Mouse (Mus musculus): ENCODE results near the gene Cib1. TPM values are rescaled to one million over a fixed set of nuclear protein-coding genes. Genes with fewer than 3 reads are reported as not detected.

Gene Cib1
- total RNA-seq, 2 experiments from 2014 or later = 28.1 to 28.8 TPM

DNA sequence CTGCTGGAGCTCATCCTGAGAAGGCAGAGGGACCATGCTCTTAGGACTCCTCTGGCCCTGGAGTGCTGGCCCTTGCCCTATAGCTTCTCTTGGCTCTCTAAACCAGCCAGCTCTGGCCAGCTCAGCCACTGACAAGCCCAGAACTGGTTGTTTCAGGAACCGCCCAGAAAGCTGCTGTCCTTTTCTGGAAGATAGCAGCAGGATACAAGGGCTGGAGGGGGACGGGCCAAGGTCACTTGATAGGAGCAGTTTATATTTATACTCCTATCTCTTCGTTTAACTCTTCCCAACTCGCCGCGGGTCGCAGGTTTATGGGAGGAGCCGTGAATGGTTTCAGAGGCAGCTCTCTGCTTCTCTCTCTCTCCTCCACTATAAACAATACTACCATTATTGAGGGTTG, 46.6 kb downstream of the Cib1 start:
- DNase-seq (ENCODE audit: low spot score in 2 of 2) = no peak

DNA sequence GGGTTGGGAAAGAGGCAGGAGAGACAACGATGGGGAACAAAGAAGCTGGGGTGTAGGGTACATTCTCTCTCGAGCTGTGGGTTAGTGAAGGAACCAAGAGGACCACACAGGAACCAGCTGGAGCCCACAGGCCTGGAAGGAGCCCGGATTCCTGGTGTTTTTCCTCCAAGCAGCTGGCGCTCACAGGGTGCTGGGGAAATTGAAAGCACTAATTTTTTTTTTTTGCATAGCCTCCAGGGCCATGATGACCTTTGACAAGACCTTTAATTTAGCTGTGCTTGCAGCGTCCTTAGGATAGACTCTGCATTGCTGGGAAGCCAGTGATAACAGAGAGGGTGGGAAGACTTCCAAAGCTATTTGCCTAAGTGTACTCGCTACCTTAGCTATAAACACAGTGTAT, 47.6 kb downstream of the Cib1 start:
- no peak for DNase-seq (ENCODE audit: low spot score in 2 of 2)

DNA sequence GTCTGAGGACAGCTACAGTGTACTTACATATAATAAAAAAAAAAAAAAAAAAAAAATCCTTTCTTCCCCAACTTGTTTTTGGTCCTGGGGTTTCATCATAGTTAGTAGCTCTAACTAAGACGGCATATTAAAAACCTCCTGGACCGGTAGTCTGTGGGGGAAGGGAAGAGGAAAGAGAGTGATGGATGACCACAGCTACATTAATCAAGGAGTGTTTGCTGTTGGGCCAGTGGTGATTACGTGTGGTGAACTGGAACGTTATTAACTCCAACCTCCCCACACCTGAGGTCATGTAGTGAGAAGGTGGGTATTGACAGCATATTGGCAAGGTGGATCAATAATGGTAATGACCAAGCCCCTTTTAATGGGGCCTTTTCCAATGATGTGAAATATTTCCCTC, 48.1 kb downstream of the Cib1 start:
- no peak for DNase-seq (ENCODE audit: low spot score in 2 of 2)

DNA sequence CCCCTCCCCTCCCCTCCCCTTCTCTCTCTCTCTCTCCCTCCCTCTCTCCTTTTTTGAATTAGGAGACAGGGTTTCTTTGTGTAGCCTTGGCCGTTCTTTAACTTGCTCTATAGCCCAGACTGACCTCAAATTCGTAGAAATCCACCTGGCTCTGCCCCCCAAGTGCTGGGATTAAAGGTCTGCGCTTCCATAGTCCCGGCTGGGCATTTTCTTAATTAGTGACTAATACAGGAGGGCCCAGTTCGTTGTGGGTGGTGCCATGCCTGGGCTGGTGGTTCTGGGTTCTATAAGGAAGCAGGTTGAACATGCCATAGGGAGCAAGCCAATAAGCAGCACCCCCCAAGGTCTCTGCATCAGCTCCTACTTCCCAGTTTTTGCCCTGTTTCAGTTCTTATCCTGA, 48.6 kb downstream of the Cib1 start:
- DNase-seq (ENCODE audit: low spot score in 2 of 2) = no peak

DNA sequence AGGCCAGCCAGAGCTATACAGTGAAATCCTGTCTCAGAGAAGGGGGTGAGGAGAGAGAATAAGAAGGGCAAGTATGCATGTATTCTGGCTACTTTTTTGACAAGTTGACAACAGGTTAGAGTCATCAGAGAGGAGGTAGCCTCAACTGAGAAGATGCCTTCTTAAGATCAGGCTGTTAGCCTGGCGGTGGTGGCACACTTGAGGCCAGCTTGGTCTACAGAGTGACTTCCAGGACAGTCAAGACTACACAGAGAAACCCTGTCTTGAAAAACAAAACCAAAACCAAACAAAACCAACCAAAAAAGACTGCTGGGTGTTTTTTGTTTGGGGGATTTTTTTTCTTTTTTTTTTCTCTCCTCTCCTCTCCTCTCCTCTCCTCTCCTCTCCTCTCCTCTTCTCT, 49.1 kb downstream of the Cib1 start:
- no peak for DNase-seq (ENCODE audit: low spot score in 2 of 2)

DNA sequence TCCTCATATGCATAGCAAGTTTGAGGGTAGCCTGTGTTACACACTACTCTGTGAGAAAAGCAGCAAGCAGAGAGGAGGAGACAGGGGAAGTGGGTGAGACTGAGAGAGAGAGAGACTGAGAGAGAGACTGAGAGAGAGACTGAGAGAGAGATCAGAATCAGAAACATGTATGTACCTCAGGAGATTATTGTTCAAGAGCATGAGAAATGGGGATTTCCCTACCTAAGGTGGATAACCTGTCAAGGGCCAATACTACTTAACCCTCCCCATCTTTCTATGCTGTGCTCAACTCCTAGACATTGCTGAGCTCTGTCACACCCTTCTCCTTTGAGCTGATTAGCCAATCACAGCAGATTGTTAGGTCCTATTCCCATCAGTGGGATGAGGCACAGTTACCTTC, 50.5 kb downstream of the Cib1 start:
- no peak for DNase-seq (ENCODE audit: low spot score in 2 of 2)

DNA sequence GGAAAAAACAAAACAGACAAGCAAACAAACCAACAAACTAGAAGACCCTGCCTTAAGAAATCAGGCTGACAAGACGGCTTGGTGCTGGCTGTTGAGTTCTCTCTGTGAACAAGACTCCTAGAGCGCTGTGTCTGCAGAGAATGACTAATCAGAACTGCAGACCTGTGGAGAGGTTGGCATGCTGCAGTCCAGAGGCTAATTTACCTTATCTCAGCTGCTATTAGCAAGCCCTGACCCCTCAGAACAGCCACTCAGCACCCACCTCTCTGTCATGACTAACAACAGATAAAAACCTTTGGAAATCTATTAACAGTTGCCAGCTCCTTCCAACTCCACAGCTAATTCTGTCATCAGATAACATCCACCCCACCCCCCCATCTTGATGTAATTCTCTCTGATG, 51.5 kb downstream of the Cib1 start:
- DNase-seq (ENCODE audit: low spot score in 2 of 2) = no peak

DNA sequence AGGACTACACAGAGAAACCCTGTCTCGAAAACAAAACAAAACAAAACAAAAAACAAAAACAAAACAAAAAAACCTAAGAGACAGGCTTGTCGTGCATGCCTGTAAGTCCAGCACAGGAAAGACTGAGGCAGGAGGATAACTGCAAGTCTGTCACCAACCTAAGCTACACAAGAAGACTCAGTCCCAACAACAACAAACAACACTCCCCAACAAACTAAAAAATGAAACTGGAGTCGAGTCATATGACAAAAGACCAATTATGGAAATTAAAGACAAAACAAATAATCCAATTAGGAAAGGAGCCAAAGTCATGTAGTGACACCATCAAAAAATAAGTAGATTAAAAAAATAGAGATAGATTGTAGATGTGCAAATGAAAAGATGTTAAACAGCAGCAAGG, 52.4 kb downstream of the Cib1 start:
- no peak for DNase-seq (ENCODE audit: low spot score in 2 of 2)

DNA sequence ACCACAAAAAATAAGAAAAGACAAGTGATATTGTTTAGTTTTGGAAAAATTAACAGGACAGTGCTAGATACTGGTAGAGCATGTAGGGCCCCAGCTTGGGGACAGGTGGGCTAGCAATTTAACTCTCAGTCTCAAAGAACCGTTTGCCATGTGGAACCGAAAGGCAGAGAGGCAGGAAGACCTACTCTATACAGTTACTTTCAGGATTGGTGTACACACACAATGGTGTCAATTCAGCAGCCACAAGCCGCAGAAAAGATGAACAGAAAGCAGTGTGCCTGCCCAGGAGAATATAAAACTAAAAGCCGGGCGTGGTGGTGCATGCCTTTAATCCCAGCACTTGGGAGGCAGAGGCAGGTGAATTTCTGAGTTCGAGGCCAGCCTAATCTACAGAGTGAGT, 52.8 kb downstream of the Cib1 start:
- no peak for DNase-seq (ENCODE audit: low spot score in 2 of 2)

DNA sequence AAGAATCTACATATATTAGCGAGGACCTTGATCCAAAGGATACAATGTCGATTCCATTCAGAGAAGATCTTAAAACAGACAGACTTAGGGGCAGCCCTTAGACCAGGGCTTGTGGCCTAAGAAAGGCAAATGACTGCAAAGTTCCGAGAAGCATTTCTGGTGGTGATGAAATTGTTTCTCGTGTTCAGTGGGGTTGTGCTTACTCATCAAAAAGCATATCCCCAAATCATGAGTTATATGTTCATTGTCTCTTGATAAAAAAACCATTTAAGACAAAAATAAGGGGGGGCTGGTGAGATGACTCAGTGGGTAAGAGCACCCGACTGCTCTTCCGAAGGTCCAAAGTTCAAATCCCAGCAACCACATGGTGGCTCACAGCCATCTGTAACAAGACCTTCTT, 53.3 kb downstream of the Cib1 start:
- DNase-seq (ENCODE audit: low spot score in 2 of 2) = no peak

DNA sequence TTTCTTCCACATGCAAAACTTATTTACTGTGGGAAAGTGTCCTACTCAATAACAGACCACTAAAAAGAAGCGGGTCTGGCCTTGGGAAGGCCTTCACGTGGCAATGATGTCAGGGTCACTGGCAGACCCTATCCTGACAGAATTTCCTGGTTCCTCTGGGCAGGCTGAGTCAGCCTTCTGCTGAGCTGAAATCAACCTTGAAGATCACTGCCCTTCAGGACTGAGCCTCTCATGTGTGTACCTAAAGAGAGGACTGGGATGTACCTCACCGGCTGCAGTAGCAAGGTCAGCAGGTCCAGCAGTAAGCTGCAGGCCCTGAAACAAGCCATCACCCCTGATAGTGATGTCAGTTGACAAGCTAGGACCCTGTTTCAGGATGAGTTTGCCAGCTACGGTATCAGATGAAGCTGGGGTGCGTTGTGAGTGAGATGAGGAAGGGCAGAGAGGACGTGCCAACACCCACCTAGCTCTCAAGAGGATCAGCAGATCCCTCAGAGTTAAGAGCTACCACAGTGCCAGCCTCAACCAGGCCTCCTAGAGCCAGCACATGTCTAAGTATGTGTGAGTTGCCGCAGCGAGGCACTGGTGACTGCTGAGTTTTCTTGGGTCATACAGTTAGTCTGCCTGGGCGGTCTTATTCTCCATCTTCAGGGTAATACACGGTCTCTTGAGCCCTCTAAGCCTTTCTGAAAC, 54.4 kb downstream of the Cib1 start:
- DNase-seq (ENCODE audit: low spot score in 2 of 2) = no peak

DNA sequence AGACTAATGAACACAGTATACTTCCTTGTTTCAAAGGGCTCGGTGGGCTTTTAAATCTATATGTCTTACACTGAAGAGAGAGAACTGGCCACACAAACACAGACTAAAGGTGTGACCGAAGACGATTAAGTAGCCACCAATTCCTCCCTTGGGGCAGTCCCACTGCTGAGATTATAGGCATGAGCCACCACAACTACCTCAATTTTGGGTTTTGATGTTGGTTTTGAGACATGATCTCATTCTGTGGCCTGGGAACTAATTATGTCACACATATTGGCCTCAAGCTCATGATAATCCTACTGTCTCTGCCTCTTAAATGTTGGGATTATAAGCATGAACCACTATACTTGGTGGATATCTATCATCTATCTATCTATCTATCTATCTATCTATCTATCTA, 55.2 kb downstream of the Cib1 start:
- DNase-seq (ENCODE audit: low spot score in 2 of 2) = no peak

Other genes with a start within 250 kb of the Cib1 start
- 10 to 100 TPM; 17.5 to 18.0 TPM for gene Zfp710, start 208.0 kb downstream of the Cib1 start, total RNA-seq (2021)
- gene Idh2, start 117.4 kb downstream of the Cib1 start, total RNA-seq (2021) = 10 to 100 TPM; 70.9 to 75.8 TPM
- 10 to 100 TPM; 25.2 to 25.7 TPM for gene Sema4b, start 46.0 kb downstream of the Cib1 start, total RNA-seq (2021)
- 1 to 10 TPM; 6.3 to 6.4 TPM for gene Gdpgp1, start 52 bp upstream of the Cib1 start, total RNA-seq (2021)
- 1 to 10 TPM in 1 of 2 experiments, under 1 TPM in 1; 0.95 to 1.6 TPM for gene Ttll13, start 13.6 kb upstream of the Cib1 start, total RNA-seq (2021)
- 10 to 100 TPM; 38.9 to 39.3 TPM for gene Ngrn, start 28.4 kb upstream of the Cib1 start, total RNA-seq (2021)
- gene Vps33b, start 36.8 kb upstream of the Cib1 start, total RNA-seq (2021) = 10 to 100 TPM; 21.4 TPM
- 1 to 10 TPM; 2.4 to 4.9 TPM for gene Prc1, start 61.6 kb upstream of the Cib1 start, total RNA-seq (2021)
- 10 to 100 TPM; 14.5 to 15.4 TPM for gene Rccd1, start 91.6 kb upstream of the Cib1 start, total RNA-seq (2021)
- gene Unc45a, start 108.2 kb upstream of the Cib1 start, total RNA-seq (2021) = 10 to 100 TPM; 40.6 to 47.9 TPM
- 10 to 100 TPM; 45.8 to 46.3 TPM for gene Hddc3, start 110.3 kb upstream of the Cib1 start, total RNA-seq (2021)
- gene Man2a2, start 138.6 kb upstream of the Cib1 start, total RNA-seq (2021) = 100 to 1,000 TPM; 124 to 139 TPM
- gene Fes, start 155.1 kb upstream of the Cib1 start, total RNA-seq (2021) = 1 to 10 TPM; 5.6 to 9.9 TPM
- 10 to 100 TPM; 48.7 to 50.3 TPM for gene Furin, start 172.6 kb upstream of the Cib1 start, total RNA-seq (2021)